Mouse (Mus musculus): ENCODE measurements around the gene Prf1.

DNA sequence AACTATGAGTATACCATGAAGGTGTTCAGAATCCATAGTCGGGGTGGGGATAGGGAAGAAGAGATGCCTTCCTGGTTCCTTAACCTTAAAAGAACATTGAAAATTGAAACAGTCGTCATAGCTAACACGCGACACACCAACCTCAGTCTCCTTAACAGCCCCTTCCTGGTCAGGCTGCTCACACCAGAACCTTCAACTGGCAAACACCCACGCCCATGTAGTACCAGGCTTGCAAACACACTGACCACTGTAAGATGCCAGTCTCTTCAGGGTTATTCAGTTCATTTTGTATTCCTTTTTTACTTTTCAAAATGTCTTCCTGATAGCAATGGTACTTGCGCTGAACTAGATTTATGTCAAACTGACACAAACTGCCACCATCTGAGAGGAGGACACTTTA lies 20.6 kb upstream of the Prf1 start:
- TF ChIP-seq CTCF (IDR thresholded peaks at IDR 0.05; ENCODE audit: borderline replicate concordance, control insufficient read depth, extremely low read depth, insufficient read depth, low read length, poor library complexity) (no peak), POLR2A (IDR thresholded peaks at IDR 0.05; ENCODE audit: control insufficient read depth, extremely low read depth, insufficient read depth, low read length, poor library complexity) (no peak)

Data from thymus, adult 2 months (tissue).